Mouse (Mus musculus): ENCODE data around the gene Mut.

Gene Mut

DNA sequence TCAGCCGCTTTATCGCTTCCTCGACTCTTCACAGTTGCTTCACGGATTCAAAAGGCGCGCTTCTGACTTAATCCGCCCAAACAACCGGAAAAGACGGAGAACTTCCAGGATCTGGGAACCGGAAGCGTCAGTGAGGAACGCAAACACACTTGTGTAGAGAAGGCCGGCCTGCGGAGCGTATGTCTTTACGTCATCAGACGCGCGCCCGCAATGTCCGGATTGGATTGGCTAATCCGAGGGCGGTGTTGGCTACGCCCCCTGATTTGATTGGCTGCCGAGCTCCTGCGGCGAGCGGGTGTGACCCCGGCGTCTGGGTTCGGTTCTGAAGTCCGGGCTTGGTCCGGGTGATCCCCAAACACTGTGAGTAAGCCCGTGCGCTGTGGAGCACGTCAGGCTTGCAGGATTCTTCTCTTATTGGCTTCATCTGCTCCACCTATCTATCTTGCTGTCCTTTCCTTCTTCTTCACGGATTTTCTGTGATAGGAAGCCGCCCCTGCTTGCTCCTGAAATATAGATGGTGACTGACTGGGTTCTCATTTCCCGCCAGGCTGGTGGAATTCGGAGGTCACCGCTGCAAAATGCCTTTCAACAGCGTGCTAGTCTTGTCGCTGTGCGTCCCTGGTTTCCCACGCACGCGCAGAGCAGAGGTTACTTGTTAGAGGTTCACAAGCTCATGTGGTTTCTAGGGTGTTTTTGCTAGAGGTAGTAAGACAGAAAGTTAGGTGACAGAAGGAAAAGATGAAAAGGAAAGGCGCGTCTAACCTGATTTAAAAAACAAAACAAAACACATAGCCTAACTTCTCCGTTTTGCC is at the start of gene Mut, which contains the start of gene Cenpq:
TSS of gene Mut (plus strand) at position 266 of the 812 bp plus-strand sequence.
TSS of gene Cenpq (minus strand) at position 628 of the 812 bp plus-strand sequence.
- DNase-seq (ENCODE audit: low spot score in 2 of 2): peak; percentile 94 to 97

DNA sequence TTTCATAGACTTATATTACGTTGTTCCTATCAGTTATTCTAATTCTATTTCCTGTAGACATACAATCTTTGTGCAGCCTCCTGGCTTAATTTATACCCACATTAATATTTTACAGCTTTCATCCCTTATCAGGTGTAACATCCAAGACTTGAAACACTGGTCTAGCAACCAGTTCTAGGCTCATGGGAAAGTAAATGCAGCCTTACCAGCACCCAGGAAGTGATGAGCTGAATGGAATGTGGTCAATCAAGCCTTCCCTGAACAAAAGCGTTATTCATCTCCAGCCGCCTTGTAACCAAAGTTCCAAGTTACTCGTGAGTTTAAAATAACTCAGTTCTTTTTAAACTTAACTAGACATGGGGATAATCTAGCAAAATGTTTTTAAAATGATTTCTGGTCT is 49.3 kb upstream of the Mut start:
- DNase-seq (ENCODE audit: low spot score in 2 of 2): no peak

DNA sequence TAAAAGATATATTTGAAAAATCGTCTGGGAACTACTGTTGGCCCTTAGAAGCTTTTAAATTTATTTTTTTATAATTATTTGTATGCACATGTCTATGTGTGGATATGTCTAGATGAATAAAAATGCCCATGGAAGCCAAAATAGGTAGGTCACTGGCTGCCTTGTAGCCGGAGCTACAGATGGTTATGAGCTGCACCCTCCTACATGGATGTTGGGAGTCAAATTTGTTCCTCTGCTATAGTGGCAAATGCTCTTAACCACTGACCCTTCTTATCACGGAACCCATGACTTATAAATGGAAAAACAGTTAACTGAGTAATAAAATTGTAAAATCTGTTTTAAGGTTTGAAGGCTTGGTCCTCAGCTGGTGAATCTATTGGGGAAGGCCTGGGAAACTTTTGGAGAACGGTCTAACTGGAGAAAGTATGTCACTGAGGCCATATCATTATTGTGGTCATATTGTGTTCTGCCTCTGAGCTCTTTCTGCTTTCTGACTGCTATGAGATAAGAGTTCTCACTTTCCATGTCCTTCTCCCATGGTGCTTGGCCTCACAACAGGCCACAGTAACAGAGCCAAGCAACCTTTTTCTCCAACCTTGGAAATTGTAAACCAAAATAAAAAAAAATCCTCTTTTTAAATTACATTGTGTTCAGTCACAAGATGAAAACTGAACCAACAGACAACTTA is 46.5 kb upstream of the Mut start:
- DNase-seq (ENCODE audit: low spot score in 2 of 2): no peak

DNA sequence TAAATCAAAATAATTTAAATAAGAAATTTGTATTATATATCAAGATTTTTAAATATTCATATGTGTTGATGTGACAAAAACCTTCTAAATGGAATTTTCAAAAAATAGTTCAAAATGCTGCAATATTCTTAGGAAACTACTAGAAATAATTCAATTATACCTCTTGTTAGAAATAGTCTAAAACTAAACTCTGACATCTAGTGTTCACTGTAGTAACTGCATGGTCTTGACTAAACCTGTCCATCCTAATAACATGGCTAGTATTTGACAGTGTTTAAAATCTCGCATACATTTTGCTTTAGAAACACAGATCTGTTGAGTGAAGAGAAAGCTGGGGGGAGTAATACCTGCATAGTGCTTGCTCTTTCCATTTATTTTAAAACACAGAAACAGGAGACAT is 37.6 kb upstream of the Mut start:
- no peak for DNase-seq (ENCODE audit: low spot score in 2 of 2)

DNA sequence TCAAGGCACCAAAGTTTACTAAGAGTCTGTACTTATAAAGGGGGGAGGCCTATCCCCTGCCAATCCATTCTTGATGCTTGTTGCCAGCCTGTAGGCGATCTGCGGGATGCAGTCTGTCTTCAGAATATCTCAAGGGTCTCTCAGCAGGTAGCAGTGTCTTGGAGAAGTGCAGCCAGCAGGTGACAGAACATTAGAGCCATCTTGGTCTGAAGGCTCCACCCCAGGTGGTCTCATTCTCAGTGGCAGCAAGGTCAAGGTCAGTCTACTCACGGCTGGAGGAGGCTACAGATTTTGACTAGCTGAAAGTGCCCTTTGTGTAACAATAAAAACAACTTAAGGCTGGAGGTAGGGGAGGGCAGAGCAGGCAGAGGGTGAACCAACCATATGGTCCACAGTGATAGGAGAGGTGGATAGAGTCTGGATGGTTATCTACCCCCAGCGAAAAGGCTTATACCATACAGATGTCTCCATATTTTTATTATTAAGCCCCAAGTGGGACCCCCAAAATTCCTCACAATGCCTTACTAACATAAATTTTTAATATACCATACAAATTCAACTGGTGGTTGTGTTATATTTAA is 34.6 kb upstream of the Mut start:
- DNase-seq (ENCODE audit: low spot score in 2 of 2): no peak

DNA sequence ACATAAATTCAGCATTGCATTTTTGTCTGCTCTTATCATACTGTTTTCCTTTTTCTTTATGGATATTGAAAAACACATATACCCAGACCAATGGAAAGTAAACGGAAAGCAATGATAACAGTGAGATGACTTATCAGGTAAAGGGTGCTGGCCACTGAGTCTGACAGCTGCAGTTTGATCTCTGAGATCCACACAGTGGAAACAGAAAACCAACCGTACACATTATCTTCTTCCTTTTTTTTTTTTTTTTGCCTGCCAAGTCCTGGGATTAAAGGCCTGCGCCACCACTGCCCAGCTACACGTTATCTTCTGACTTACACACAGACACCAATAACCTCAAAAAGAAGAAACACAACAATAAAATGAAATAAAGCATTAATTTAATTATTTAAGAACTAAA is 31.1 kb upstream of the Mut start:
- DNase-seq (ENCODE audit: low spot score in 2 of 2): no peak

DNA sequence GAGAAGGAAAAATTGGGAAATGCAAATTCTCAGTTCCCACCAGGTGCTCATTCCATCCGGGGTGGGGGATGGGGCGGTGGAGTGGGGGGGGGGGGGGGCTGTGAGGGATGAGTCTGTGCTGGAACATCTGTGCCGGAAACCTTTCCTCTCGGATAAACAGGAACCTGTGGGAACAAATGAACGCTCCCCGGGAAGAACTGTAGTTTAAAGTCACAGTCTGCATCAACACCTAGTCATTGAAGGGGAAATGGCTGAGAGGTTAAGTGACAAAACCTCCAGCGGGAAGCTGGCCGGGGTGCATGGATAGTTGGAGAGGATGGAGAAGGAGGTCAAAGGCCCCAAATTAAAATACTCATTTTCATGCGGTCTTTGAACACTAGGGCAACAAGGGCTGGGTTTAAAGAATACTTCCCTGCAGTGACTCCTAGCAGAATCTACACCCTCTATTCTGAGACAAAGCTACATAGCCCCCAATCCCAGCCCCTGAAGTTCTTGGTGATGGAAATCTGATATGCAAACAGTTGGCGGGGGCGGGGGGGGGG is 30.4 kb upstream of the Mut start:
- no peak for DNase-seq (ENCODE audit: low spot score in 2 of 2)

DNA sequence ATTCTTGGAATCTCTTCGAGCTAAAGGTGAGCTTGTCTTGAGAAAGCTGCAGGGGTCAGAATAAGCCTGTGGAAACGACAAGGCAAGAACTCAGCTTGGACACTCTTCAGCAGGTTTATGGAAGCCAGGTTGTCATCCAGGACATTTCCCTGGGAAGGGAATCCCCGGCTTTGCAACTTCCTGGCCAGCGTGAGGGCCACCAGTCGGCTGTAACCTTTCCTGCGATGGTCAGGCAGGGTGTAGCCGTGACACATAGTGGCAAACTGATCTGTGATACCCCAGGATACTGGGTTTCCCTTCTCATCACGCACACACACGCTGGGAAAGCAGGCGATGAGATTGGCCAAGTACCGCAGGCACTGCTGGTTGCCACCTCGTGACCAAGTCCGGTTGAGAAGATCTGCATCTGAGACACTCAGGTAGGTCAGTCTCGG is 29.7 kb upstream of the Mut start:
- peak in 1 of 2 experiments; percentile 8 for DNase-seq (ENCODE audit: low spot score in 2 of 2)

DNA sequence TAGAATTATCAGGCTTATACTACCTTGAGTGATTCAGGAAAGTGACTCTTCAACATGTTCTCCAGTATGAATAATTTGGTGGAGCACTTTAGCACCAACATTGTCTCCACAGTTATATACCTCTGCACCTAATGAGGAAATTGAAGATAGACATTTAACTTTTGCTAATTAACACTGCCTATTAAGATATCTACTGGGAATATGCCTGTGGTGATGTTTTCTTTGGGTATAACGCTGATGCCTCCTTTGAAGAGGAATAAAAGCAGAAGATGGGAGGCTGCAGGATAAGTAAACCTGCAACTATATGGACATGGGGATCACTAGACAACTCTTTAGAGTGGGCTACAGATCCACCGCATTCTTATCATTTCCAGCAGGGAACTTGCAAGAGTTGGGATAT is 20.2 kb upstream of the Mut start, which contains the start of gene Glyatl3:
TSS of gene Glyatl3 (minus strand) at position 101 of the 400 bp plus-strand sequence.
- no peak for DNase-seq (ENCODE audit: low spot score in 2 of 2)

DNA sequence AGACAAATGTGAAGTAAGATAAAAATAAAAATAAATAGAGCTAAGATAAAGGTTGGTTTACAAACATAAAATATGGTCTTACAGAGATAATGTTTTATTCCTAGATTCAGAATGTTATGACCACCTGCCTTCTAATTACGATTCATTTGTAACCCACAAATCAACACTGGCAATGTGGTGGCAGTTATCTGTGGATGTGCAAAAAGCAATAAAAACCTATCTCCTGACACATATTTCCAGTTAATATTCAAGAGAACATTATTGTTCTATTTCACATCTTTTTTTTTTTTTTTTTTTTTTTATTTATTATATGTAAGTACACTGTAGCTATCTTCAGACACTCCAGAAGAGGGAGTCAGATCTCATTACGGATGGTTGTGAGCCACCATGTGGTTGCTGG is 19.0 kb upstream of the Mut start:
- DNase-seq (ENCODE audit: low spot score in 2 of 2): no peak

DNA sequence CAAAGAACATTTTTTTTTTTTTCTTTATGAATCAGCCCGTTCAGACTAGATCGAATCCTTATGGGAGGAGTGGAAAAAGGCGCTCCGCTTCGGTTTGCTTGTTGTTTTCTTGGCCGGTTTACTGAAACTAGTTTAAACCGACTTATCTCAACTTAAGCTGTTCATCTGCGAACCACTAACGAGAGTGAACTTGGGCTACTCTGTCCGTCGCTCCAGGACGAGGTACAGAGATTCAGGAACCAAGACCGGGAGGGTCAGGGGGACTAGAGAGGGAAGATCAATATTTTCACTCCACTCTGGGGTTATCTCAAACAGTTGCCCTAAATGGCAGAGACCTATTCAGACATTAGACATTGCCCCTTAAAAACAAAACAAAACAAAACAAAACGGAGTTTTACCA is 500 bp upstream of the Mut start:
- DNase-seq (ENCODE audit: low spot score in 2 of 2): no peak

DNA sequence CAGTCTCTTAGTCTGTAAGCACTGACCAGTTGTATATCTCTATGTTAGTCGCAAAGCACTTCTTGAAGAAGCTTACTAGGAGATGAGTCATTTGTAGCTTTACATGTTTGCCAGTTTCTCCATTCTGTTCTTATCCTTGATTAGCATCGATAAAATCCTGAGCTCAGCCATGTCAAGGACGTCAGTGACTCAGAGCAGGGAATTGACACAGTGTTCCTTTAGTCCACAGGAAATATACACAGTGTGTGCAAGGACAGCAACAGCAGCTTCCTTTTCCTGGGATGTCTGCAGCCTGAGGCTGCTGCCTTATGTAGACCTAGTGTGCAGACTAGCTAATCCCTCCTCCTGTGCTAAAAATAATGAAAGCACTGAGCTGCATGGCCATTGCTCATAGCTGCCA is 14.0 kb downstream of the Mut start:
- no peak for DNase-seq (ENCODE audit: low spot score in 2 of 2)

DNA sequence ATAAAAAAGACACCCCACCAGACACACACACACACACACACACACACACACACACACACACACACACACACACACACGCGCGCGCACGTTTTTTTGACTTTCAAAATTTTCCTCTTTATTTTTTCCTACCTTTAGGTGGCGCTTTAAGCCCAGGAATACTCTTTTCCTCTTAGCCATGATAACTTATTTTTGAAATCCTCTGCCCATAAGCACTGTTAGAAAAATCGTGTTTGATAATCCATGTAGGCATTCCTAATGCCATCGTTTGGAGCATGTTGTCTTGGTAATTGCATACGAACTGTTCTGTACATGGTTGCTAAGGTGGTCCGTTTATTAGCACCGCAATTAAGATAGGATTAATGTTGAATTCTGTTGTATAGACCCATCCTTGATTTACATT is 43.4 kb downstream of the Mut start:
- DNase-seq (ENCODE audit: low spot score in 2 of 2): peak in 1 of 2 experiments; percentile 2

DNA sequence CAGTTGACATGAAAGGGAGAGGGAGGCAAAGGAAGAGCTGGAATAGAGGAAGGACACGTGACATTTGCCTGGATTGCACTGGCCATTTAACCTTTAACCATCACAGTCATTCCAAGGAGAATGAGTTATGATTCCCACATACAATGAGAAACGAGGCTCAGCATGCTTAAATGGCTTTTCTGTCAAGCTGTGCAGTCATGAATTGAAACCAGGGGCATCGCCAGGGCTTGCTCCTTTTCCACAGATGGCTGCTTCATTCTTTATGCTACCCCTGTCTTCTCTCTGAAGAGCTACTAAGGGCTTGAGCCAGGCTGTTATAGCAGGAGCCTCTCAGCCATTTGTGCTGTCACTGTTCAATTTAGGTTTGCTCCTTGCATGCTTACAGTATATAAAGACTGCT is 57.6 kb downstream of the Mut start:
- DNase-seq (ENCODE audit: low spot score in 2 of 2): no peak

All from cerebellum, postnatal 4 days (tissue).